Mouse (Mus musculus) NIH3T3 (cell line): ENCODE measurements around the gene Ldhd.

ENCODE experiments used
- DNase-seq: peaks from one replicate; pipeline ENCODE4 v3.0.0-alpha.2; 2012; ENCODE audit warnings: low read depth

The Ldhd gene

GRCm38 (mm10) chr8:111627923-111628322 lies 2.3 kb downstream of the Ldhd start:
- DNase-seq = no peak

GRCm38 (mm10) chr8:111626933-111627332 lies 3.2 kb downstream of the Ldhd start:
- DNase-seq = no peak

- peak; percentile 79 for DNase-seq
These were observed 3.7 kb downstream of the Ldhd start for GRCm38 (mm10) chr8:111626528-111626820.

- DNase-seq = peak; percentile 94
These were observed 4.3 kb downstream of the Ldhd start for GRCm38 (mm10) chr8:111625694-111626527.

- DNase-seq = no peak
These were observed 5.3 kb downstream of the Ldhd start for GRCm38 (mm10) chr8:111624853-111625221.

- peak; percentile 94 for DNase-seq
These were observed 5.9 kb downstream of the Ldhd start for GRCm38 (mm10) chr8:111624081-111624852.

GRCm38 (mm10) chr8:111622553-111622952 lies 7.6 kb downstream of the Ldhd start:
- no peak for DNase-seq

- DNase-seq = no peak
These were observed 8.1 kb downstream of the Ldhd start for GRCm38 (mm10) chr8:111622104-111622503.

GRCm38 (mm10) chr8:111619936-111620335 lies 10.2 kb downstream of the Ldhd start:
- peak; percentile 72 for DNase-seq

- DNase-seq = no peak
These were observed 11.9 kb downstream of the Ldhd start for GRCm38 (mm10) chr8:111618273-111618672.

- no peak for DNase-seq
These were observed 12.4 kb downstream of the Ldhd start for GRCm38 (mm10) chr8:111617812-111618211.

- no peak for DNase-seq
These were observed 15.1 kb downstream of the Ldhd start for GRCm38 (mm10) chr8:111614786-111615701.

GRCm38 (mm10) chr8:111613181-111613580 lies 17.0 kb downstream of the Ldhd start:
- no peak for DNase-seq

- DNase-seq = no peak
These were observed 22.8 kb downstream of the Ldhd start for GRCm38 (mm10) chr8:111607414-111607813.

- DNase-seq = no peak
These were observed 23.2 kb downstream of the Ldhd start for GRCm38 (mm10) chr8:111606961-111607360.

GRCm38 (mm10) chr8:111604986-111605385 lies 25.2 kb downstream of the Ldhd start:
- DNase-seq = no peak

- peak; percentile 41 for DNase-seq
These were observed 28.1 kb downstream of the Ldhd start for GRCm38 (mm10) chr8:111602050-111602449.

GRCm38 (mm10) chr8:111599707-111600444 lies 30.3 kb downstream of the Ldhd start:
- no peak for DNase-seq

- peak; percentile 88 for DNase-seq
These were observed 32.9 kb downstream of the Ldhd start for GRCm38 (mm10) chr8:111597310-111597709.

GRCm38 (mm10) chr8:111596485-111596821 lies 33.7 kb downstream of the Ldhd start:
- DNase-seq = no peak

GRCm38 (mm10) chr8:111595712-111596484 lies 34.3 kb downstream of the Ldhd start:
- no peak for DNase-seq
